8 mouse cellular contexts compared by ENCODE assay signal in the genomic region with DNA sequence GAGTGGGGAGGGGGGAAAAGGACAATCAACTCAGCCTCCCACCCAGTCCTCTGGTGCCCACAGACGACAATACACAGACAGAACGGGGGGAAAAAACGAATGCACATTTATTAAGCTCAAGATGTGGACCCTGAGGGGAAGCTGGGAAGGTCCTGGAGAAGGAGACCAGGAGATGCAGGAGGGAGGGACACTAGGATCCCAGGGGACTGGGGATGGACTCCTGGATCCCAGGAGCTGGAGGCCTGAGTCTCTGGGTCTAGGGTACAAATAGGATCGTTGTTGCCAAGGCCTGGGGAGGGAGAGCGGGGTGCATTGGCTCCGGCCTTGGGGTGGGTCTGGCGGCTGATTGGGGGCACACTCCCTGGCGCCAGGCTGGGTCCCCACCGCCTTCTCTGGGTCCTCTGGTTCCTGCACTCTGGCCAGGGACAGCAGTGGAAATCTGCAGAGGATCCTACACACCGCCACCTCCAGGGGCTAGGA. TPM values are rescaled to one million over a fixed set of nuclear protein-coding genes. Genes with fewer than 3 reads are reported as not detected.
DNase-seq lines count a peak whose midpoint lies in the region; ATAC-seq and TF ChIP-seq lines count a peak whose summit lies in the region.

Gene Fxyd5, minus strand, starts transcription at position 51 of the 480 bp plus-strand sequence.

- no peaks in the 10 kb centered on the region for H3K36me3 ChIP-seq in heart, embryonic 13.5 days

- H3K4me1 ChIP-seq in bone marrow, adult 2 months (ENCODE audit: control insufficient read depth, insufficient read depth, low read length), result no peaks in the 10 kb centered on the region; the same call in 1 of the 2 replicates
- peaks cover 14% of the 10 kb centered on the region for H3K4me1 ChIP-seq in heart, embryonic 13.5 days

- peak within 1 kb of the TSS; percentile 54 for H3K9ac ChIP-seq in heart, embryonic 13.5 days

- no peak for TF ChIP-seq POLR2A in bone marrow, adult 2 months (IDR thresholded peaks at IDR 0.05; ENCODE audit: borderline replicate concordance, control insufficient read depth, low read depth, low read length)

- intact Hi-C loops in left cerebral cortex, postnatal 10 days (cut with DNase I), result no loop called here

- 49% methylated on average over 10 of the region's 10 CpGs for WGBS in bone marrow, adult 2 months
- WGBS in heart, embryonic 13.5 days, result 33% methylated on average over 10 of the region's 10 CpGs

- no peaks in the 10 kb centered on the region for H3K9me3 ChIP-seq in heart, embryonic 13.5 days

- TF ChIP-seq CTCF in layer of hippocampus, adult 2 months (conservative IDR thresholded peaks at IDR 0.05), result no peak
- TF ChIP-seq CTCF in bone marrow, adult 2 months (IDR thresholded peaks at IDR 0.05; ENCODE audit: control insufficient read depth, insufficient read depth, low read length), result no peak

- H3K4me2 ChIP-seq in heart, embryonic 13.5 days, result peak within 1 kb of the TSS; percentile 67

- H3K27me3 ChIP-seq in heart, embryonic 13.5 days (replicated peaks), result peaks cover 72% of the 10 kb centered on the region

- peak within 1 kb of the TSS; percentile 52; the same call in 1 of the 2 replicates for H3K27ac ChIP-seq in layer of hippocampus, adult 2 months
- peak within 1 kb of the TSS; percentile 85 for H3K27ac ChIP-seq in bone marrow, adult 2 months (ENCODE audit: control insufficient read depth, insufficient read depth, low read depth, low read length, poor library complexity)
- H3K27ac ChIP-seq in heart, embryonic 13.5 days (replicated peaks), result peak within 1 kb of the TSS; percentile 30; the same call in 1 of the 2 replicates

- ATAC-seq in heart, embryonic 13.5 days (ENCODE audit: extremely low read depth, insufficient number of reproducible peaks, low FRiP score, low TSS enrichment), result no peak
- ATAC-seq in monocyte, adult 5-6 weeks (replicated peaks; ENCODE audit: insufficient number of reproducible peaks, low FRiP score, low TSS enrichment, poor library complexity, severe bottlenecking), result no peak

- no peak for DNase-seq in layer of hippocampus, adult 2 months (ENCODE audit: low spot score in 2 of 2)
- no peak for DNase-seq in layer of hippocampus, adult 11-12 months (ENCODE audit: low spot score)
- no peak for DNase-seq in left cerebral cortex, postnatal 10 days (ENCODE audit: extremely low spot score in 1 of 2, low spot score in 2 of 2)
- no peak for DNase-seq in ovary, postnatal 36 days (ENCODE audit: low spot score)
- DNase-seq in thymus, postnatal 4 days, result no peak

- H3K4me3 ChIP-seq in layer of hippocampus, adult 2 months, result peak within 1 kb of the TSS; percentile 35
- H3K4me3 ChIP-seq in bone marrow, adult 2 months (replicated peaks; ENCODE audit: control insufficient read depth, low read depth, low read length), result peak within 1 kb of the TSS; percentile 67
- H3K4me3 ChIP-seq in heart, embryonic 13.5 days, result peak within 1 kb of the TSS; percentile 44

RNA-seq across cellular contexts. Expression of gene Fxyd5, which starts in this region (rescaled TPM):
- total RNA-seq in layer of hippocampus, adult 2 months (2021), result 10 to 100 TPM; 17.3 to 26.9 TPM
- 85.0 and 239 TPM in 2 replicates for polyA plus RNA-seq in bone marrow, adult 2 months (2011; ENCODE audit: insufficient read depth, insufficient read length, low replicate concordance, missing spikeins)
- 35.5 and 39.2 TPM in 2 replicates for polyA plus RNA-seq in heart, embryonic 13.5 days (2015; fragmentation: Nextera tagmentation; extraction: Ambion mirVana)
- 10 to 100 TPM; 37.2 to 37.5 TPM for total RNA-seq in left cerebral cortex, postnatal 10 days (2021)
- total RNA-seq in monocyte, adult 5-6 weeks (2017), result 930 to 1,250 TPM (median 1,146 TPM) in 3 replicates

Comparison
In these comparisons a context has a peak if more than half of its experiments do, and no peak if none do; other contexts are left out.
1. RNA of gene Fxyd5 (total RNA-seq): 930 to 1,250 TPM in monocyte, adult 5-6 weeks; 37.2 to 37.5 TPM in left cerebral cortex, postnatal 10 days and 17.3 to 26.9 TPM in layer of hippocampus, adult 2 months; every median in the first group is over 10 times any median in the second.
2. H3K27ac ChIP-seq: peak in every context shown above with its lines; median percentile 85 in bone marrow, adult 2 months; 52 in layer of hippocampus, adult 2 months; 30 in heart, embryonic 13.5 days.
3. Peak in every context shown above with its lines, with median percentiles within 50 percentile points of each other: H3K4me3 ChIP-seq.